Mouse (Mus musculus) neural tube, embryonic 14.5 days (tissue): ENCODE data around the gene Srp14. TPM values are rescaled to one million over a fixed set of nuclear protein-coding genes. Genes with fewer than 3 reads are reported as not detected.
A peak's percentile ranks its signal among the peaks of the same experiment; 100 is the strongest.

ENCODE experiments used
- ATAC-seq: fragments of 200-750 bp; cut with Nextera tagmentation; 2 replicates; pipeline ENCODE4 v1.8.0; 2017; ENCODE audit warnings: low read depth, mild to moderate bottlenecking, moderate TSS enrichment, moderate library complexity
- H3K27ac ChIP-seq: fragments of 300-500 bp; sonication (generic); 2 replicates; pipeline ENCODE4 v1.5.1; 2014; ENCODE audit warnings: low read depth, mild to moderate bottlenecking, control low read depth, low read length, moderate library complexity, mixed read lengths
- H3K27me3 ChIP-seq: fragments of 300-500 bp; sonication (generic); 2 replicates; pipeline ENCODE4 v1.6.1; 2014; ENCODE audit warnings: low read length; ENCODE audit not compliant: control insufficient read depth, insufficient read depth
- H3K36me3 ChIP-seq: fragments of 300-500 bp; sonication (generic); 2 replicates; pipeline ENCODE4 v1.6.1; 2014; ENCODE audit warnings: low read length, mixed read lengths; ENCODE audit not compliant: control insufficient read depth, insufficient read depth
- H3K4me1 ChIP-seq: fragments of 300-500 bp; sonication (generic); 2 replicates; pipeline ENCODE4 v1.6.1; 2014; ENCODE audit warnings: low read length; ENCODE audit not compliant: control insufficient read depth, insufficient read depth
- H3K4me2 ChIP-seq: fragments of 300-500 bp; sonication (generic); 2 replicates; pipeline ENCODE4 v1.6.1; 2014; ENCODE audit warnings: mild to moderate bottlenecking, low read depth, low read length, control low read depth
- H3K4me3 ChIP-seq: fragments of 300-500 bp; sonication (generic); 2 replicates; pipeline ENCODE4 v1.5.1; 2014; ENCODE audit warnings: low read depth, low read length, control low read depth, mixed read lengths
- H3K9ac ChIP-seq: fragments of 300-500 bp; sonication (generic); replicated peaks from 2 replicates; pipeline ENCODE4 v1.6.1; 2014; ENCODE audit warnings: low read depth, mild to moderate bottlenecking, control low read depth, low read length, mixed read lengths
- H3K9me3 ChIP-seq: fragments of 300-500 bp; sonication (generic); 2 replicates; pipeline ENCODE4 v1.6.1; 2016; ENCODE audit warnings: low read length; ENCODE audit not compliant: control insufficient read depth
- WGBS: fragments of 180-500 bp; shearing (Covaris S2); extraction: QIAGEN DNeasy Blood & Tissue Kit; methylation state at CpG from one replicate; pipeline ENCODE4 v1.1.7; 2014; 5-methylcytosine and 5-hydroxymethylcytosine counted together
- polyA plus RNA-seq: library from polyadenylated mRNA; unstranded; fragments of >200 nt; fragmentation: Nextera tagmentation; extraction: Ambion mirVana; gene quantifications from 2 replicates; pipeline ENCODE4 v1.2.1, GENCODE M21; 2014

Srp14 gene
- polyA plus RNA-seq, 1 experiment from 2014 or later = 342 TPM

DNA sequence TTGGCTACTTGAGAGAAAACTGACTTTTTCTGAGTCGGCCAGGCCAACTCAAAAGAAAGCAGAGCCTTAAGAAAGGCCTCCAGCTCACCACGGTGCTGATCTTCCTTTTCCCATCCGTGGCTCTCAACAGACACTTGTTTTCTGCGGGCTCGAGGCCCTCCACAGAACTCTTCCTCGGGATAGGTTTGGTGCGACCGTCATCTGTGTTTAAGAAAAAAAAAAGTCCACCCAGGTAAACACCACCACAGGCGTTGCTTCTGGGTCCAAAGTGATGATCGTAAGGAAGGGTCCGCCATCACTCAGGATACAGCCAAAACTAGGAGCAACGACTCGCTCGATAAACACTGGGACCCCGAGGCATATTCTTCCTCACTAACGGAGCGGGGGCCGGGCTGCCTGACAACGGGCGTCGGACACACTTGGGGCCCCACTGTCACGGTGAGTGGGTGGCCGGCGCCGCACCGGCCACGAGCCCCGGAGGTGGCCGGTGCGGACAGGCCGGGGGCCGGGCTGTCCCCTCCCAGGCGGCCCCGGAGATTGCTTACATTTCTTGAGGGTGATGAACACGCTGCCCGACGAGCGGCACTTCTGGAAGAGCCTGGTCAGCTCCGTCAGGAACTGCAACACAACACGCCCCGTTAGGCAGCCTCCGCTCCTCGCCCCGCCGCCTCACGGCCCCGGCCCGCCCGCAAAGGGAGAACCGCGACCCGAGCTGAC is 520 bp downstream of the Srp14 start:
- H3K4me2 ChIP-seq = peak overlapping the region; percentile 86
- peak overlapping the region; percentile 84 for H3K27ac ChIP-seq
- H3K4me3 ChIP-seq = peak overlapping the region; percentile 91
- peaks cover 25% of the 10 kb centered on the region for H3K36me3 ChIP-seq
- H3K27me3 ChIP-seq = no peaks in the 10 kb centered on the region
- 4% methylated on average over 51 of the region's 52 CpGs for whole genome bisulfite sequencing
- no peaks in the 10 kb centered on the region for H3K9me3 ChIP-seq
- H3K9ac ChIP-seq = peak overlapping the region; percentile 81
- no peak; the same call in none of the 2 replicates for ATAC-seq
- H3K4me1 ChIP-seq = peaks cover 11% of the 10 kb centered on the region

DNA sequence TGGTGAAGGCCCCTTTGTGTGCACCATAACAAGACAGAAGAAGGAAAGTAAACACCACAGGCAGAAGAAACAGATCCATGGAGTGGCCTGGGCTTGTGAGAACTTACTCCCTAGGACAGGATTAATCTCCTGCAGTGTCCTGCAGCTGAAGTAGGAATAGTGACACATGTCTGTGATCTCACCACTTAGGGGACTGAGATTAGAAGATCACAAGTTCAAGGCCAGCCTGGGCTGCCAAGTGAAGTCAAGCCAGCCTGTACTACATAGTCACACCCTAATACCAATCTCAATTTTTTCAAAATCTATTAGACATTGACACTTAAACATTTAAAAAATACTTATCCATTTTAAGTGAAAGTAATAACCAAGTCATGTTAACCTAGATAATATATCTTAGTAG is 11.2 kb downstream of the Srp14 start:
- Histone ChIP-seq H3K9ac (no peak overlapping the region), H3K4me3 (no peak overlapping the region), H3K27me3 (no peaks in the 10 kb centered on the region), H3K27ac (no peak overlapping the region), H3K4me1 (no peaks in the 10 kb centered on the region), H3K36me3 (peaks cover 38% of the 10 kb centered on the region), H3K9me3 (no peaks in the 10 kb centered on the region), H3K4me2 (no peak overlapping the region)
- ATAC-seq = no peak

GRCm38 (mm10) chr2:118466601-118467000 is 12.9 kb downstream of the Srp14 start:
- 68% methylated on average over 1 of the region's 1 CpGs for WGBS
- Histone ChIP-seq H3K27me3 (no peaks in the 10 kb centered on the region), H3K9ac (no peak overlapping the region), H3K36me3 (peaks cover 20% of the 10 kb centered on the region), H3K4me1 (no peaks in the 10 kb centered on the region), H3K4me2 (no peak overlapping the region), H3K9me3 (no peaks in the 10 kb centered on the region), H3K27ac (no peak overlapping the region), H3K4me3 (no peak overlapping the region)
- no peak for ATAC-seq

- Histone ChIP-seq H3K36me3 (peaks cover 13% of the 10 kb centered on the region; the same call in 1 of the 2 replicates), H3K9ac (no peak overlapping the region), H3K4me3 (no peak overlapping the region), H3K4me1 (no peaks in the 10 kb centered on the region), H3K27ac (no peak overlapping the region), H3K27me3 (no peaks in the 10 kb centered on the region), H3K9me3 (no peaks in the 10 kb centered on the region), H3K4me2 (no peak overlapping the region)
- WGBS = 76% methylated on average over 2 of the region's 2 CpGs
- no peak for ATAC-seq
These were observed 13.6 kb downstream of the Srp14 start for GRCm38 (mm10) chr2:118465894-118466293.

GRCm38 (mm10) chr2:118464450-118464849 is 15.1 kb downstream of the Srp14 start:
- 90% methylated on average over 3 of the region's 3 CpGs for WGBS
- no peak overlapping the region for H3K4me3 ChIP-seq
- no peak overlapping the region for H3K4me2 ChIP-seq

GRCm38 (mm10) chr2:118463480-118463879 is 16.0 kb downstream of the Srp14 start:
- H3K9ac ChIP-seq = no peak overlapping the region
- H3K4me3 ChIP-seq = no peak overlapping the region
- WGBS = 88% methylated on average over 5 of the region's 5 CpGs
- no peak overlapping the region for H3K4me2 ChIP-seq
- H3K4me1 ChIP-seq = no peaks in the 10 kb centered on the region
- ATAC-seq = no peak
- H3K9me3 ChIP-seq = no peaks in the 10 kb centered on the region
- H3K27me3 ChIP-seq = no peaks in the 10 kb centered on the region
- no peak overlapping the region for H3K27ac ChIP-seq
- peaks cover 8% of the 10 kb centered on the region; the same call in 1 of the 2 replicates for H3K36me3 ChIP-seq

More at GRCm38 (mm10) chr2:118464450-118464849, 15.1 kb downstream of the Srp14 start:
- H3K27ac ChIP-seq = no peak overlapping the region
- H3K36me3 ChIP-seq = peaks cover 8% of the 10 kb centered on the region; the same call in 1 of the 2 replicates
- H3K9me3 ChIP-seq = no peaks in the 10 kb centered on the region
- no peak overlapping the region for H3K9ac ChIP-seq
- no peaks in the 10 kb centered on the region for H3K4me1 ChIP-seq
- no peak for ATAC-seq
- H3K27me3 ChIP-seq = no peaks in the 10 kb centered on the region

DNA sequence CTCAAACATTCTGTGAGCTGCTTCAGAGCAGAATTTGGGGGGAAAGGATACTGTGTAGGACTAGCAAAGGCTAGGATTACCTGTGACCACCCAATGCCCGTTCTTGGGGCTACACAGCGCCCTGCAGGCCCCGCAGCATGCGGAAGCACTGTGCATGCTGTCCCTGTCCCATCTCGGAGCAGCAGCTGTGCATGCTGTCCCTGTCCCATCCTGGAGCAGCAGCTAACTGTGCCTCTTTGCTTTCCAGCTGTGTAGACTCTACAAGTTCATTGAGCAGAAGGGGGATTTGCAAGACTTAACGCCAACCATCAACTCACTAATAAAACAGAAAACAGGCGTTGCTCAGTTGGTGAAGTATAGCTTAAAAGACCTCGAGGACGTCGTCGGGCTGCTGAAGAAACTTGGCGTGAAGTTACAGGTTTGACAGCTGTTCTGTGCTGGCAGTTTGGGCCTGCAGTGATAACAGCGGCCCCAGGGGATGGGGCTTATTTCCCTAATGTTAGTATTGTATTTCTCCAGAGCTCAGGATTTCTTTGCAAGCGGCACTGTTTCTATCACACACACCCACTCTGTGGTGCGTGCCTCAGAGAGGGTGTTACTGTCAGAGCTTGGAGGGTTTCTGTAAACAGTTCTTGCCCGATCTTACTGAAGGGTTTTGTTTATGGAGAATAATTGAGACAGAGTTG is 17.9 kb downstream of the Srp14 start:
- H3K36me3 ChIP-seq = peaks cover 5% of the 10 kb centered on the region; the same call in 1 of the 2 replicates
- no peaks in the 10 kb centered on the region for H3K27me3 ChIP-seq
- no peak overlapping the region for H3K4me3 ChIP-seq
- 79% methylated on average over 16 of the region's 16 CpGs for WGBS
- no peak overlapping the region for H3K9ac ChIP-seq
- ATAC-seq = no peak
- no peak overlapping the region for H3K27ac ChIP-seq
- H3K9me3 ChIP-seq = no peaks in the 10 kb centered on the region
- no peak overlapping the region for H3K4me2 ChIP-seq
- peaks cover 9% of the 10 kb centered on the region for H3K4me1 ChIP-seq

- Histone ChIP-seq H3K9ac (no peak overlapping the region; the same call in 1 of the 2 replicates), H3K4me3 (no peak overlapping the region), H3K9me3 (no peaks in the 10 kb centered on the region), H3K4me2 (no peak overlapping the region), H3K27ac (peak overlapping the region; percentile 82), H3K36me3 (no peaks in the 10 kb centered on the region), H3K4me1 (peaks cover 9% of the 10 kb centered on the region), H3K27me3 (no peaks in the 10 kb centered on the region)
- 40% methylated on average over 13 of the region's 13 CpGs for WGBS
- peak; percentile 90 for ATAC-seq
These were observed 21.8 kb downstream of the Srp14 start for GRCm38 (mm10) chr2:118457463-118458261.
